Mouse (Mus musculus) heart, adult 2 months (tissue): ENCODE data around the gene Vps37b.

ENCODE experiments used
- CTCF ChIP-seq: fragments of 200-600 bp; IDR thresholded peaks from 2 replicates; pipeline ENCODE4 v1.8.1; 2022; ENCODE audit warnings: antibody characterized with exemption, mild to moderate bottlenecking, moderate library complexity
- EP300 ChIP-seq: fragments of 200-500 bp; IDR thresholded peaks from 2 replicates; pipeline ENCODE4 v1.6.1; 2011; ENCODE audit warnings: low read depth, low read length, control low read depth; ENCODE audit not compliant: insufficient read depth
- POLR2A ChIP-seq: fragments of 200-500 bp; IDR thresholded peaks from 2 replicates; pipeline ENCODE4 v1.6.1; 2011; ENCODE audit warnings: mild to moderate bottlenecking, low read depth, low read length, control low read depth; ENCODE audit not compliant: insufficient read depth

GRCm38 (mm10) chr5:124050095-124051050 lies 18.3 kb upstream of the Vps37b start:
- TF ChIP-seq CTCF (peak; percentile 27), EP300 (no peak), POLR2A (no peak)
